Mouse (Mus musculus) myocyte (in vitro differentiated cells): ENCODE measurements at regions not wholly inside any gene's neighbourhood (a gene's known extent, or its start where the extent isn't known, plus 50 kb on each side); places are given as distances from the start of the nearest gene placed in this dataset.

ENCODE experiments used
- POLR2A ChIP-seq: IDR thresholded peaks from one replicate; pipeline ENCODE4 v1.6.1; 2011; ENCODE audit warnings: low read depth, mild to moderate bottlenecking, control low read depth, moderate library complexity; ENCODE audit not compliant: insufficient read length
- POLR2AphosphoS2 ChIP-seq: IDR thresholded peaks from one replicate; pipeline ENCODE4 v1.6.1; 2011; ENCODE audit warnings: low read depth, control low read depth; ENCODE audit not compliant: insufficient read length

- no peak for TF ChIP-seq POLR2A
- TF ChIP-seq POLR2AphosphoS2 = no peak
Measured at GRCm38 (mm10) chrX:13372752-13373151, 92.0 kb downstream of the Ddx3x start.
